Mouse (Mus musculus): ENCODE data around the gene Gm3839. TPM values are rescaled to one million over a fixed set of nuclear protein-coding genes. Genes with fewer than 3 reads are reported as not detected.
"Not testable (repeated sequence)": the region's sequence is repeated elsewhere in the genome, so short reads cannot be mapped to it uniquely, and the experiment has no call there.

Gm3839 gene
- total RNA-seq (2021) = 0.76 and 0.90 TPM in 2 replicates
- long read RNA-seq = 0 reads

DNA sequence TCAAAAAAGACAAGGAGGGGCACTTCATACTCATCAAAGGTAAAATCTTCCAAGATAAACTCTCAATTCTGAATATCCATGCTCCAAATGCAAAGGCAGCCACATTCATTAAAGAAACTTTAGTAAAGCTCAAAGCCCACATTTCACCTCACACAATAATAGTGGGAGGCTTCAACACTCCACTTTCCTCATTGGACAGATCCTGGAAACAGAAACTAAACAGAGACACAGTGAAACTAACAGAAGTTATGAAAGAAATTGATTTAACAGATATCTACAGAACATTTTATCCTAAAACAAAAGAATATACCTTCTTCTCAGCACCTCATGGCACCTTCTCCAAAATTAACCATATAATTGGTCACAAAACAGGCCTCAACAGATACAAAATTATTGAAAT lies at the start of gene Gm3839:
Gm3839 (minus strand) TSS at position 101 of the 400 bp plus-strand sequence.
- not testable (repeated sequence) for DNase-seq

DNA sequence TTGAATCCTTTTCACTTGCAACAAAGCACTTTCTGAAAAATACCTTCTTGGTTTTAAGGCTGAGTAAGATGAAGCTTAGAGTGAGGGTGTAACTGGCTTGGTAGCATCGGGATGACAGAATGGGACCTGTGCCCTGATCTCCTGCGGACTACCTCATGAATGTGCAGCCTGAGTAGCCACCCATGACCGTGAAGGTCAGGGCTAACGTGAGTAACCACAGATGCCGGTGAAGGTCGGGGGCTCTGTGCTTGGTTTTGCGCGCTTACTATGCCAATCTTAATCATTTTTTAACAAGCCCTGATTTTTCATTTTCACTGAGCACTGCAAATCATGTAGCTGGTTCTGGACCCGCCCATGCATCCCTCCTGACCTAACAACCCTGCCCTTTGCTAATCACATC lies 49.1 kb upstream of the Gm3839 start:
- DNase-seq = peak; percentile 21

DNA sequence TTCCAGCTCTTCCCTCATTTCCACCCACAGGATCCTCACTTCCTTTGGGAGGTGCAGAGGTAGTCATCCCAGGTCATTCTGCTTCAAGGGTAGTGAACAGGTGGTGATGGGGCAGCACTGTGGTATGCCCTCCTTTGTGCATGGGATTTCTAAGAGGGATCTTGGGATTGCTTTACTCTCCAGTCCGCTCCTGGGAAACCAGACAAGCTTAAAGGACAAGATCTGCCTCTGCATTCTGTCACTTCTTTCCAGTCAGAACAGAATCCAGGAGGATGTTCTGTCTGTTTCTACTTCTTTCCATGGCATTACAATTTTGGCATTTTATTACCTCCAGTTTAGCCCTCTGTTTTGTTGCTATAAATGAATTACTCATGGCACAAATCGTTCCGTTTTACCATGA lies 21.3 kb upstream of the Gm3839 start:
- DNase-seq = no peak

DNA sequence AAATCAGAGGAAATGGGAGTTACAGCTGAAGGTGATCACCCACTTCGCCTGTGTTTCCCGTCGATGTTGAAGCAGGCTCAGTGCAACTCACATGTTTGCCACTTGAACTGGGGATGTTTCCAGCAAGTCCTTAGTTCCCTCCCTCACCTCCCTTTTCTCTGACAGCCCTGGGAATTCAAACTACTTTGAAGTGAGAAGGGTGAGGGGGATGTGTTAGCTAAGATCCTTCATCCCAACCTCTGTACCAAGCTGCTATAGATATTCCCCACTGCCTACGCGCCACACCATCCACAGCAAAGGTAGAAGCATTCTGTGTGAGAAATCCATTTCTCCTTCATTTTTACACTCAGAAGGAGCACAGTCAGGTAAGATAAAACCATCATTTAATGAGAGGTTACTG lies 18.7 kb upstream of the Gm3839 start:
- DNase-seq = no peak

DNA sequence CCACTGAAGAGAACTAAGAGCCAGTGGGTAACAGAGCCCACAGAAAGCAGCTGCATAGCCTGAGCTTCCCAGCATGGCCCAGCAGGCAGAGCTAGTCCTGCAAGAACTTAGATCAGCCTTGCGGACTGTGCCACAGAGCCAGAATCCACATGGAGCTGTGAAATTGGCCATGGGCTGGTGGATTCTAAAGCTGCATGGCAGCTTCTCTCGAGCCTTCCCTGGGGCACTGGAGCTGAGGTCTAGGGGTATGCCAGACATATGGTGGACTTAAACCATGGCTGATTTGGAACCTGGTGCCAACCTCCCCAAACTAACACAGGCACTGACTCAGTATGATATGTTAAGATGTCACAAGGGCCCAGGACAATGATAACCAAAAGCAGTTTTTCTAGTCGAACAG lies 10.4 kb downstream of the Gm3839 start:
- DNase-seq = no peak

DNA sequence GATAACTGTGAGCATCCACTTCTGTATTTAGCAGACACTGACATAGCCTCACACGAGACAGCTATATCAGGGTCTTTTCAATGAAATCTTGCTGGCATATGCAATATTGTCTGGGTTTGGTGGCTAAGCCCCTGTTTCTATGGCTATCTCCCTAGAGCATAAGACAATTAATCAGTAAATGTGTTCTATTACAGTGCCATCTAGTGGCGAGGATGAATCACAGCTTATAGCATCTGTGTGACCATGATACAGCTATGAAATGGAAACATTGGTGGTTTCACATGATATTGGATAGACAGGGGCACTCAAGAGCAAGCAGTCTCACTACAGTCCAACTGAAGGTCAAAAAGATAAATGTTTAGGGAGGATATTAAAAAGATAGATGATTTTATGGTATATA lies 26.5 kb downstream of the Gm3839 start:
- DNase-seq = no peak

DNA sequence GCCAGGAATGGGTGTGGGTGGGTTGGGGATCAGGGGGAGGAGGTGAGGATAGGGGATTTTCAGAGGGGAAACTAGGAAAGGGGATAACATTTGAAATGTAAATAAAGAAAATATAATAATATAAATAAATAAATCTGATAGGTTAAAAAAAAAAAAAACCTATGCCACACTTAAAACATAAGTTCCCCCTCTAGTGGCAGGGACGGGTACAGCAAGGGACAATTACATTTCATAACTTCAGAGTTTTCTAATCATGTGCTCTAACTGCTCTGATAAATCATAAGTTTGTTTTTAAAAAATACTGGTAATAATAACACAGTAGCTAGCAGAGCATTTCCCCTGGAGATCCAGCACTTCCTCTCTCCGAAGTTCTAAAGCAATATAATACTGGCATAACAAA lies 49.4 kb downstream of the Gm3839 start:
- DNase-seq = peak; percentile 31

DNA sequence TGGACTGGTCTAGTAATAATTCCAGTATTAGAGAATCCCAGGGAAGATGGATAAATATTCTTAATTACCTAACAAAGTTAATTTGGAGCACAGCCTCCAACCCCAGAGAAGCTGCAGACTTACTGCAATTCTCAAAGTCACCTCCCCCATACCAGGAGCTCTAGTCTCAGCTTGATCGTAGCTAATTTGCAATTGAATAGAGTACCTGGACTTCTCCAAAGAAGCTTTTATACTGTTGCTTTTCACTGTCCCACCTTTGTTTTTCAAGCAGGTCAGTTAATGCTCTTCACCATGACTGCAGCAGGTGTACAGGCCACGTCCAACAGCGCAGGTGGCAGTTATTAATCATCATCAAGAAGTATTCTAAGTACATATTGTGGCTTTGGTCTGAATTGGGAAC lies 68.6 kb downstream of the Gm3839 start:
- DNase-seq = not testable (repeated sequence)

DNA sequence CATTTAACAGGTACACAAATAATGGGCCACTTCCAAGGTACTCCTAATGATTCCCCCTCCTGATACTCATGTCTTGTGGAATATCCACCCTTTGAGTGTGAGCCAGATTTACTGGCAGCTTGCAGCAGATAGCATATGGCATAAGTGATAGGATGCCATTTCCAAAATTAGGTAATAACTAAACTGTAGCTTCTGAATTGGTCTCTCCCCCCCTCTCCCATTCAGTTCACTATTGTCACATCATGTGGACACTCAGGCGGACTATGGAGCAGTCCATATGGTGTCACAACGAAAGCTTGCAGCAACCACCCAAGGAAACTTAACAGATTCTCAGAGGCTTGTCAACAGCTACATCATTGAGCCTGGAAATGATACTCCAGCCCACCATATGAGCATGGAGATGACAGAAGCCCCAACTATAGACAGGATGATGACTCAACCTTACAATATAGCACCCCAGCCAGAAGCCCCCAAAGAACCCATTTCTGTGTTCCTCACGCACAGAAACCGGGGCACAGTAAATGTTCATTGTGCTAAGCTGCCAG lies 99.3 kb downstream of the Gm3839 start:
- no peak for DNase-seq

DNA sequence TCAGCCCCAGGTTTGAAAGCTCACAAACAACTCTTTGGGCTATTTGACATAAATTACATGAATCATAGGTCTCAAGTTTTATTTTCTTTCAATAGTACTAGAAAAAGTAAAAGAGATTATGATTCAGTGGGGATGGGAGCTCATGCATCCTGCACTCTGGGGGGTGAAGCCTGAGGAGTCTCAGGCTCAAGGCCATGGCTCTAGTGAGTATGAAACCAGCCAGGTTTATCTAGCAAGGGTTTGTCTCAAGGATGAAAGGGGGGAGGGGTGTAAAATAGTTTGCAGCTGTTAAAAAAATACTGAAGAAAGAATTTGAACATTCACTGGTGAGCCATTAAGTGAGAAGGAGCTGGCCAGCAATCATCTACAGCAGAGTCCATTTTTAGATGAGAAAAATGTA lies 108.5 kb downstream of the Gm3839 start:
- no peak for DNase-seq

DNA sequence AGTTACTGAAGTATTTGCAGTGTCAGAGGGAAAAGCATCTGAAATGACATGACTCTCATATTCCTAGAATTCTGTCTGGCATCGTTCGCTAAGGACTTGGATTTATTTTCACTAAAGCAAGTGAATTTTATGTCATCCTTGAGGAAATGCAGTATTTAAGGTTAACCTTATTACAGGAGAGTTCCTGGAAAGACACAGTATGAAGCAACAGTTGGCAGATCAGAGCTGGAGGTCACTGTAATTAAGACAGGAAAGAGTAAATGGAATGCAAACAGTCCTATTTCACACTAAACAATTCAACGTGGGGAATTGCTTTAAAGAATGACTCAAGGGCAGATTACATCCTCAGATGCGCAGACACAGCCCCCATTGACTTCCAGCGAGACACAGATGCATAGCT lies 112.0 kb downstream of the Gm3839 start:
- DNase-seq = no peak

DNA sequence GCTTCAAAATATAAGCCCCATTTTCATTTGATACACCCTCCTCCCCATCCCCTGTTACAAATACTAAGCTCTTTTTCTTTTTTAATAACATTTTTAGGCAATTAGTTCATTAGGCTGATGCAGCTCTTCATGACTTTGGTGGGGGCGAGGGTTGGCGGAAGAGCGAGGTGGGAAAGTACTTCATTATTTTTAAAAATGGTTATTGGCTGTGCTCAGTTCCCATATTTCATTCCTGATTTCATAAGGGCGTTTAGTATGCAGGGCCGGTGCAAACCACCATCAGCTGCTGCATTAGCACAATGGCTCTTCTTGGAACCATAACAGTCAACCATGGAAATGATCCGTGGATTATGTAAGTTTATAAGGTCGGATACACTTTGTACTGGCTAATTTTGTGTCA lies 124.4 kb downstream of the Gm3839 start:
- no peak for DNase-seq

Small RNA genes lying within 50 kb of the gene (microRNA-seq; reads per million reads assigned to microRNA genes)
- 0 reads per million in 2 experiments for gene Mir5124b

Other genes with a start within 250 kb of the Gm3839 start
- 11.8 and 13.8 TPM in 2 replicates for gene Fhit, start 194.7 kb downstream of the Gm3839 start, total RNA-seq (2021)
- 88.7 and 106 TPM in 2 replicates for gene Ptprg, start 196.8 kb upstream of the Gm3839 start, total RNA-seq (2021)